Mouse (Mus musculus) thymus, postnatal 25 days (tissue): ENCODE data around the gene Cadm3.
"Not testable (repeated sequence)": the region's sequence is repeated elsewhere in the genome, so short reads cannot be mapped to it uniquely, and the experiment has no call there.

Experiments used
- DNase-seq: peaks from one replicate; pipeline ENCODE4 v3.0.0; 2022

Gene Cadm3

GRCm38 (mm10) chr1:173321593-173322248 lies 45.8 kb downstream of the Cadm3 start:
- DNase-seq = no peak

- no peak for DNase-seq
Observed at GRCm38 (mm10) chr1:173317925-173318477, 49.5 kb downstream of the Cadm3 start.

- DNase-seq = no peak
Observed at GRCm38 (mm10) chr1:173315725-173316124, 51.8 kb downstream of the Cadm3 start.

GRCm38 (mm10) chr1:173313535-173314050 lies 53.9 kb downstream of the Cadm3 start:
- not testable (repeated sequence) for DNase-seq

- not testable (repeated sequence) for DNase-seq
Observed at GRCm38 (mm10) chr1:173302795-173303194, 64.7 kb downstream of the Cadm3 start.
